ENCODE assay signal across 8 mouse cellular contexts in genomic region chr7:30956357-30956751, GRCm38 (mm10). TPM values are rescaled to one million over a fixed set of nuclear protein-coding genes. Genes with fewer than 3 reads are reported as not detected.
DNase-seq lines count a peak whose midpoint lies in the region; ATAC-seq lines count a peak whose summit lies in the region.

No protein-coding gene starts in this region.

- ATAC-seq in cerebellum, adult (ENCODE audit: insufficient number of reproducible peaks, low FRiP score, low TSS enrichment): peak; percentile 10; the same call in 1 of the 2 replicates
- ATAC-seq in heart, embryonic 16.5 days (replicated peaks; ENCODE audit: extremely low read depth, insufficient read depth, low FRiP score): peak; percentile 33
- peak; percentile 16; the same call in 1 of the 2 replicates for ATAC-seq in limb, embryonic 12.5 days (ENCODE audit: insufficient number of reproducible peaks, insufficient read depth, low FRiP score, low TSS enrichment, low read depth)
- ATAC-seq in stomach, embryonic 14.5 days (ENCODE audit: insufficient number of reproducible peaks, insufficient read depth, low FRiP score, low read depth): peak; percentile 15; the same call in 1 of the 2 replicates

- H3K4me1 ChIP-seq in heart, embryonic 16.5 days (ENCODE audit: control insufficient read depth, insufficient read depth, low read length): peaks cover 13% of the 10 kb centered on the region
- peaks cover 16% of the 10 kb centered on the region for H3K4me1 ChIP-seq in limb, embryonic 12.5 days (replicated peaks)
- H3K4me1 ChIP-seq in stomach, embryonic 14.5 days (ENCODE audit: control insufficient read depth, insufficient read depth, low read length): peaks cover 11% of the 10 kb centered on the region; the same call in 1 of the 2 replicates

- peaks cover 39% of the 10 kb centered on the region for H3K36me3 ChIP-seq in heart, embryonic 16.5 days (ENCODE audit: control insufficient read depth, insufficient read depth)
- H3K36me3 ChIP-seq in limb, embryonic 12.5 days: peaks cover 59% of the 10 kb centered on the region
- H3K36me3 ChIP-seq in stomach, embryonic 14.5 days (ENCODE audit: control insufficient read depth, insufficient read depth, low read length): peaks cover 37% of the 10 kb centered on the region

- H3K4me3 ChIP-seq in heart, embryonic 16.5 days (ENCODE audit: low read length): peak overlapping the region; percentile 78
- peak overlapping the region; percentile 97 for H3K4me3 ChIP-seq in limb, embryonic 12.5 days (replicated peaks)
- peak overlapping the region; percentile 95 for H3K4me3 ChIP-seq in stomach, embryonic 14.5 days (ENCODE audit: low read depth, low read length)

- under 1% methylated on average over 40 of the region's 49 CpGs for WGBS in heart, embryonic 16.5 days
- under 1% methylated on average over 26 of the region's 49 CpGs for WGBS in limb, embryonic 12.5 days
- 0% methylated on average over 30 of the region's 49 CpGs for WGBS in stomach, embryonic 14.5 days

- peak overlapping the region; percentile 99 for H3K27ac ChIP-seq in heart, embryonic 16.5 days (ENCODE audit: low read length)
- H3K27ac ChIP-seq in limb, embryonic 12.5 days: peak overlapping the region; percentile 99
- peak overlapping the region; percentile 98 for H3K27ac ChIP-seq in stomach, embryonic 14.5 days (ENCODE audit: low read length)

- DNase-seq in cerebellum, adult 11 months: no peak
- DNase-seq in retina, embryonic 14.5 days (ENCODE audit: low spot score): peak; percentile 61
- DNase-seq in retina, postnatal 1 day: no peak
- no peak for DNase-seq in cerebellum, adult 9-11 months

- H3K4me2 ChIP-seq in heart, embryonic 16.5 days (ENCODE audit: low read depth, low read length): peak overlapping the region; percentile 62
- peak overlapping the region; percentile 70 for H3K4me2 ChIP-seq in limb, embryonic 12.5 days
- peak overlapping the region; percentile 83 for H3K4me2 ChIP-seq in stomach, embryonic 14.5 days (replicated peaks; ENCODE audit: low read depth, low read length)

- H3K27me3 ChIP-seq in heart, embryonic 16.5 days (ENCODE audit: control insufficient read depth, insufficient read depth, low read length): no peaks in the 10 kb centered on the region
- H3K27me3 ChIP-seq in limb, embryonic 12.5 days: no peaks in the 10 kb centered on the region
- H3K27me3 ChIP-seq in stomach, embryonic 14.5 days (ENCODE audit: control insufficient read depth, insufficient read depth, low read length): no peaks in the 10 kb centered on the region

- peak overlapping the region; percentile 97 for H3K9ac ChIP-seq in heart, embryonic 16.5 days (ENCODE audit: low read length)
- H3K9ac ChIP-seq in limb, embryonic 12.5 days (replicated peaks): peak overlapping the region; percentile 100
- H3K9ac ChIP-seq in stomach, embryonic 14.5 days (replicated peaks; ENCODE audit: low read depth, low read length): peak overlapping the region; percentile 99

- H3K9me3 ChIP-seq in heart, embryonic 16.5 days (replicated peaks; ENCODE audit: control insufficient read depth, low read length): no peaks in the 10 kb centered on the region
- no peaks in the 10 kb centered on the region for H3K9me3 ChIP-seq in limb, embryonic 12.5 days
- no peaks in the 10 kb centered on the region for H3K9me3 ChIP-seq in stomach, embryonic 14.5 days (ENCODE audit: control insufficient read depth, low read depth, low read length)

RNA-seq across cellular contexts. Expression of gene Usf2, which starts 0.2 kb away (rescaled TPM):
- 15.5 and 16.6 TPM in 2 replicates for polyA plus RNA-seq in heart, embryonic 16.5 days (2015; fragmentation: Nextera tagmentation; extraction: Ambion mirVana)
- polyA plus RNA-seq in limb, embryonic 12.5 days (2016; fragmentation: Nextera tagmentation; extraction: Ambion mirVana): 31.9 and 37.6 TPM in 2 replicates
- 21.4 and 29.1 TPM in 2 replicates for polyA plus RNA-seq in stomach, embryonic 14.5 days (2014; fragmentation: Nextera tagmentation; extraction: Ambion mirVana)

RNA-seq across cellular contexts. Expression of gene Hamp, which starts 12.5 kb away (rescaled TPM):
- not detected in 2 replicates for polyA plus RNA-seq in heart, embryonic 16.5 days (2015; fragmentation: Nextera tagmentation; extraction: Ambion mirVana)
- polyA plus RNA-seq in limb, embryonic 12.5 days (2016; fragmentation: Nextera tagmentation; extraction: Ambion mirVana): not detected in 2 replicates
- polyA plus RNA-seq in stomach, embryonic 14.5 days (2014; fragmentation: Nextera tagmentation; extraction: Ambion mirVana): not detected in 2 replicates

RNA-seq across cellular contexts. Expression of gene Lsr, which starts 16.9 kb away (rescaled TPM):
- 10.8 and 14.5 TPM in 2 replicates for polyA plus RNA-seq in heart, embryonic 16.5 days (2015; fragmentation: Nextera tagmentation; extraction: Ambion mirVana)
- 32.6 and 33.2 TPM in 2 replicates for polyA plus RNA-seq in limb, embryonic 12.5 days (2016; fragmentation: Nextera tagmentation; extraction: Ambion mirVana)
- 70.5 and 79.5 TPM in 2 replicates for polyA plus RNA-seq in stomach, embryonic 14.5 days (2014; fragmentation: Nextera tagmentation; extraction: Ambion mirVana)

RNA-seq across cellular contexts. Expression of gene Fam187b, which starts 17.2 kb away (rescaled TPM):
- 0.70 and 0.90 TPM in 2 replicates for polyA plus RNA-seq in heart, embryonic 16.5 days (2015; fragmentation: Nextera tagmentation; extraction: Ambion mirVana)
- 1.00 and 1.1 TPM in 2 replicates for polyA plus RNA-seq in limb, embryonic 12.5 days (2016; fragmentation: Nextera tagmentation; extraction: Ambion mirVana)
- 6.4 and 7.1 TPM in 2 replicates for polyA plus RNA-seq in stomach, embryonic 14.5 days (2014; fragmentation: Nextera tagmentation; extraction: Ambion mirVana)

RNA-seq across cellular contexts. Expression of gene Hamp2, which starts 31.9 kb away (rescaled TPM):
- not detected in 2 replicates for polyA plus RNA-seq in heart, embryonic 16.5 days (2015; fragmentation: Nextera tagmentation; extraction: Ambion mirVana)
- not detected in 2 replicates for polyA plus RNA-seq in limb, embryonic 12.5 days (2016; fragmentation: Nextera tagmentation; extraction: Ambion mirVana)
- polyA plus RNA-seq in stomach, embryonic 14.5 days (2014; fragmentation: Nextera tagmentation; extraction: Ambion mirVana): not detected in 2 replicates
